Mouse (Mus musculus) kidney, postnatal 10 days (tissue): Measurements from ENCODE around the gene Cplx3.

Source experiments
- DNase-seq: peaks from one replicate; pipeline ENCODE4 v3.0.0; 2021; ENCODE audit warnings: mixed read lengths

Gene Cplx3

DNA sequence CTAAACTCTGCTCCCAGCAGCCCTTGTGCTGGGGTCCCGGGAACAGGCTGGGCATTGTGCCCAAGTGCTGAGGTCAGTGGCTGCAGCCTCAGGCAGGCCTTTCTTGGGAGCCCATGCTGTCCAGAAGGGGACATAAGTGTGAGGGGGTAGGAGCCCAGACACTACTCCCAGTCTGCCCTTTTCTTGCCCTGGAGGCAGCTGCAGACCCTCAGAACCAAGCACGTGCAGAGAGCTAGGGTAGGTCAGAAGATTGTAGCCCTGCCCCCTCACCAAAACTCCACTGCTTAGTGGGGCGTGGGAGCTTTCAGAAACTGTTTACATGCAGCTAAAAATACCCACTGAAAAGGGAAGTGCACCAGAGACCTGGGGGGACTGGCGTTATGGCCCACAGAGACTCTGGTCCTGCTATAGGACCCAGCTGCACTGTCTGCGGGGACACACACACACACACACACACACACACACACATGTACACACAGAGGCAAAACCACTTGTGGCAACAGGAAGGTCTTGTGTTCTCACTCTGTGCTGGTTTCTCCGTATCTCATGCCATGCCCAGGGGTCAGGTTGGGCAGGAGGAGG lies 31.8 kb upstream of the Cplx3 start:
- DNase-seq = peak; percentile 90

DNA sequence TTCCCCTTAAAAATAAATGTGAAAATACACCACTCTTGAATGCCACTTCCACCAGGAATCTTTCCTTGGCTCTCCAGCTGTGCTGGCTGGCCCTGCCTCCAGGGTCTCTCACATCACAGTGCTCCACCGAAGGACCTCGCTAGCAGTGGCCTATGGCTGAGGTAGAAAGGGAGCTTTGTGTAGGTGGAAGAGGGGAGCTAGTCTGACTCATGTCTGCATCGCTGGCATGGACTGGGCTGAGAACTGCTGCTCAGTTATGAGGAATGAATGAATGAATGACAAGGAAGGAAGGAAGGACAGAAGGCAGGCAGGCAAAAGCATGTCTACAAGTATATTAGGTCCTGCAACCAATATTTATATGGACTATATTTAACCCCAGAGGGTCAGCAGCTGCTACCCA lies 31.2 kb upstream of the Cplx3 start:
- no peak for DNase-seq

DNA sequence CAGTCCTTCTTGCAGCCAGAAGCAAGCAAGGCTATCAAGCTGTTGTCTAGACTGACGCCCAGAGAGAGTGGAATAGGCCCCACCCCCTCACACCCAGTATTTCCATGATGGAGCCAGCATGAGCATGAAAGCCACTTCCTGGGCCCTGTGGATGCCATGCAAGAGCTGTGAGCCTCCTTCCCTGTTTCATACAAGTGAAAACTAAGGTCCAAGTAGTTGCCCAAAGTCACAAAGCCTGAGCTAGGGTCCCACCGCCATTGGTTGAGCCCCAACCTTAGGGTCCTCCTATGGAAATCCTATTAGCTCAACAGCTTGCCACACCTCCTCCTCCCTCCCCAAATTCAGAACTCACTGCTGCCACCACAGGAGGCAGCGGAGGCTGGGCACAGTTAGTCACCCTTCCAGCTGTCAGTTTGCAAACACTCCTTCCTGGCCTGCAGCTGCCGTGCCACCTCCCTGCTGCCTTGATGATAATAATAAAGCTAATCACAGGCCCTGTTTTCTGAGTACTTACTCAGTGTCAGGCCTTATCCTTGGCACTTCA lies 27.5 kb upstream of the Cplx3 start:
- DNase-seq = no peak

DNA sequence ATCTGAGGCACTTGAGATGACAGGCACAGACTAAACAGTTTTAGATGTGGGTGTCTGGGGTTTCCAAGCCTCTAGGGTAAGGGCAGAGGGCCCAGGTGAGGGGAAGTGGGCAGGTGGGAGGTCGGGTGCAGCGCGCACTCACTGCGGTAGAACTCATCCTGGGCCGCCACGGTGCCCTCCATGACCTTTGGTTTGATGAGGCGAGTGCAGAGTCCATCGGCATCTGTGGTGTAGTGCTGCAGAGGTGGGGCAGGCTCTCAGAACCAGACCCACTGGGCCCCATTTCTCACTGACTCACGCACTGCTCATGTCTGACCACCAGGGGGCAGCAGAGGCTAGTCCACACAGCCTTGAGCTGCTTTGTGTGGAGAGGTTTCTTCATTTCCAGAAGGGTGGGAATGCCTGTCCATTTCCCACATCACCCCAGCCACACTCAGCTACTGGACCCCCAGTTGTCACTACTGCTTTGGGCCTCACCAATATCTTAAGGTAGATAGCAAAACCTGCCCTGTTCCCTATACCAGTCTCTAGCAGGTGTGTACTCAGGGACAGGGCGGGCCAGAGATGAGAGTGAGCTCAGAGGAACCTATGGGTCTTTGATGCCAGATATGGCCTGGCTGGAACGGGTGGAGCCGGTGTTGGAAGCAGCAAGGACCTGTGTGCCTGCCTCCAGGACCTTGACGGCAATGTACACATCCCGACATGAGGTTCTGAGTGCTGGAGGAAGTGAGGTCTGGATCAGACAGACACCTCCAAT lies 23.2 kb upstream of the Cplx3 start:
- peak; percentile 88 for DNase-seq

DNA sequence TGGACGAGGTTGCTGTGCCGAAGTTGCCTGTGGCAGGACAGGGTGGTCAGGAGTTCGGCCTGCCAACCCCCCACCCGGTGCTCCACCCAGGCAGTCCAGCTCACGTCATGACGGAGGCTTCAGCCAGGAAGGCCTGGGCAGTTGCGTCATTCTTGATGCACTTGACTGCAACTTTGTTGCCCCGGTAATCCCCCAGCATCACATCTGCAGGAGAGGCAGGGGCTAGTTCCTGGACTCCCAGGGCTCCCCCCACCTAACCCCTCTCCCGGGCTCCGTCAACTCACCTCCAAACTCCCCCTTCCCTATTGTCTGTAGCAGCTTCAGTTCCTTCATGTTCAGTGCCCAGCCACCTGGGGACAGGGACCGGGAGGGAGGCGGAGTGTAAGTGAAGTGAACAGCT lies 22.6 kb upstream of the Cplx3 start:
- no peak for DNase-seq

DNA sequence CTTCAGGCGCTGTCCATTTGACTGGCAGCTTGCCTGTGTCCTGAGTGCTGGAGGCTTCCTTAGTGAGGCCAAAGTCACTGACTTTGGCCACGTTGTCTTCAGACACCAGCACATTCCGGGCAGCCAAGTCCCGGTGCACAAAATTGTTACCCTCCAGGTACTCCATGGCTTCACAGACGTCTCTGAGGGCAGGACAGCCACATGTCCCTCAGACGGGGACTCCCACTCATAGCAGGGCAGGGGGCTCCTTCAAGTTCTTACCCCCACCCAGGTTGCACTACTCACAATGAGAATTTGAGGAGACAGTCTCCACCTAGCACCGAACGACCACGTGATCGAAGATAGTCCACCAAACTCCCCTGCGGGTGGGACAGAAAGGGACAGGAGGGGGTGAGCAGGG lies 21.8 kb upstream of the Cplx3 start:
- DNase-seq = no peak

DNA sequence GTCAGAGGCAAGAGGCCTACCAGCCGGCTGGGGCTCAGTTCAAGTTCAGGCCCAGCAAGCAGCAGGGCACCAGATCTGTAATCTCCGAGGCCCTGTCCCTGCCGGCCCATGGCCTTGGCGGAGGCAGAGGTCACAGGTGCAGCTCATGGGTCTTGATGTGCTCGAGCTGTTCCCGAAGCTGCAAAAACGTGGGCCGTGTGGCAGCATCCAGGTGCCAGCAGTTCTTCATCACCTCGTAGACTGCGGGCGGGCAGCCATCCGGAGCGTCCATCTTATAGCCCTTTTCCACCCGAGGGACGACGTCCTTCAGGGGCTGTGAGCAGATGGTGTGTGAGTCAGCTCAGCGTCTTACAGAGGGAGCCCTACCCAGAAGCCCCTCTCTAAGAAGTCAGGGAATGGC lies 21.1 kb upstream of the Cplx3 start:
- DNase-seq = no peak

DNA sequence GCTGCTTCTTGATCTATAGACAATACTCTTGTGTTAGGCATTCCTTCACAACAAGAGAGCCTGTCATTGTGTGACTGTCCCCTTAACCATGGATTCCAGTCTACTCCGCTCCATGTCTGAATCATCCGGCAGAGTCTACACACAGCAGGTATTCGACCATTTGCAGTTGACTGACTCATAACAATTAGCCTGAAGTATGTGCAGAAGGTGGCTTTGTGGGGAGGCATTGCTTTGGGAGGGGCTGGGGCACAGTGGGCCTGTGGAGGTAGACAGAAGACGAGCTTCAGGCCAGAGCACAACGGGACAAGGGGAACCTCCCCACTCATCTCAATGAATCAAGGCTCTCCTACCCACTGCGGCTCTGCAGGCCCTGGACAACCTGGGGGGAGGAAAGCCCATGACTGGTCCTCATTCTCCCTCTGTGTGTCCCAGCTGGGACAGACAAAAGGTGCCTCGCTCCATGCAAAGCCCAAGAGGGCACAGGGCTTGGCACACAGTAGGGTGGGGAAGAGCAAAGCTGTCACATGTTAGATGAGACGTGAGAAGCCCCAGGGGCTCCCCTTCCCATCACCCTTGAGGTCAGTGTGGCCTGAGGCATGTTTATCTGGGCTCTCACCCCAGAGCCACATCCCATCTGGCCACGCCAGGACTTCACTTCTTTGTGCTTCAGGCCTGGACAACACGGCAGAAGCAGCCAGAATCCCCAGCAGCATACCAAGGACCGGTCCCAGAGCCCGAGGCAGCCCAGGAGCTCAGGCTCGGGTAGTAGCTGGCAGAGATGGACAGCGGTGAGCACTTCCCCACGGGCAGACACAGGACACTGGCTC lies 19.8 kb upstream of the Cplx3 start:
- DNase-seq = no peak

DNA sequence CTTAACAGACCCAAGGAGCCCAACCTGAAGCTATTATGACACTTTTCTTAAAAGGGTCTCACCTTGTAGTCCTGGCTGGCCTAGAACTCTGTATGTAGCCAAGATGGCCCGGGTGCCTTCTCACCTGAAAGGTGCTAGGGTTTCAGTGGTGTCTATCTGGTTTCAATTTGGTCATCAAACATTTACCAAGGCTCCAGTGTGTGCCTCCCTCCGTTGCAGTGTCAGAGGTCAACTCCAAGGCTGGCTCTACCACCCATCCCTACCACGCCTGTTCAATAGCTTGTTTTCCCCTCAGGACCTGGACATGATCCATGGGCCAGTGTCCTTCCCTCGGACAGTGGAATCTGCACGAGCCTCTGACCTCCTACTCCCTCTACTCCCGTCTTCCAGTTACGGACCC lies 18.2 kb upstream of the Cplx3 start:
- DNase-seq = no peak

DNA sequence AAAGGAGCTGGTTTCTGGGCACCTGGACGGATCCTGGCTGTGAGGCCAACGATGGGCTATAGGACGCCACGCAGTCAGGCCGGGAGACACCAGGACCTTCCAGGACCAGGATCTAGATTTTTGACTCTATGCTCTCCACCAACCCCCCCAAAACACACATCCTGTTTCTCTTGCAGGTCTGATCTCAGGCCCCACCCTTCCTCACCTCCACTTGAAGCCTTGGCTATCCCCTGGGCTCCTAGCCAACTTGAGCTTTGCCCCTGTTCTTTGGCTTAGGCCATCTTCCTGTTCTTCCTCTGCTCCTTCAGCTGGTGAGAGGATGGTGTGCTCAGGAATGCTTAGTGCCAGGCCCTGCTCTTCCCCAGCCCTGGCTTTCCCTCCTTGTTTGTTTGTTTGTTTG lies 14.6 kb upstream of the Cplx3 start, which contains the start of gene Lman1l:
Gene Lman1l (minus strand): TSS at position 101 of the 400 bp plus-strand sequence.
- DNase-seq = no peak

DNA sequence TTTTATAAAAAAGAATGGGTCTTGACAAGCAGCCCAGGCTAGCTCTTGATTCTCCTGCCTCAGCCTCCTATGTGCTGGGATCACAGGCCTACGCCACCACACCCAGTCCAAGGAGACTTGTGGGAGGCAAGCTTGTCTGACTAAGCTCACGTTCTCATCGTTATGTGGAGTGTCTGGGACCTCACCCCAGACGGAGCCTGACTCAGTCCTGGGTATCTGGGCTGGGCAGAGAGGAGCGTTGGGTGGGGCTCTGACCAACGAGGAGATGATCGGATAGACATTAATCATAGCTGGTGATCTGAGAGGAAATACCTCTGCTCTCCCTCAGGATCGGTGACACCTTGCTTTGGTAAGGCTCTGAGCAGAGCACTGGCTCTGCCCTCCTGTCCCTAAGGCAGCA lies 12.8 kb upstream of the Cplx3 start:
- DNase-seq = no peak

DNA sequence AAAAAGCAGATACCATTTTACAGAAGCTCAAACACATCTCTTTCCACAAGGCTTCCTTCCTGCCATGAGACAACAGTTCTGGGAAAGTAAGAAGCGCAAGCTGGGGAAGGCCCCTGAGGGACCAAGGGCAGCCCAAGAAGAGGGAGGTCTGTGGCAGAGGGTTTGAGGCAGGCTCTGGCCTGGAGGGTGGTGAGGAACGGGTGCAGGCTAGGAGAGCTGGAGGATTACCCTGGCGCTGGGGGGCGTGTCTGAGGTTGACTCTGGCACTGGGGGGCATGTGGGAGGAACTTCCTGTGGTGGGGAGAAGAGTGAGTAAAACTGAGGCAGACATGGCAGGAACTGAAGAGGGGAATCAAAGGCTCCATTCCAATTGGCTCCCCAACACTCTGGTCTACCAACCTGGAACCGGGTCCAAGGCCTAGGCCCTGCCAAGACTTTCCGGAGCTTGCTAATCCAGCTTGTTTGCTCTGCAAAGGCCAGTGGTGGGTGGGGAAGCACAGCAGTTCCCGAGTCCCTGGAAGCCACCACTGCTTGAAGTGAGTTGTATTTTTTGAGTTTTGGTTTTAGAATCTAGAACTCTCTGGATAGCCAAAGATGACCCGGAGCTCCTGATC lies 11.6 kb upstream of the Cplx3 start:
- no peak for DNase-seq

DNA sequence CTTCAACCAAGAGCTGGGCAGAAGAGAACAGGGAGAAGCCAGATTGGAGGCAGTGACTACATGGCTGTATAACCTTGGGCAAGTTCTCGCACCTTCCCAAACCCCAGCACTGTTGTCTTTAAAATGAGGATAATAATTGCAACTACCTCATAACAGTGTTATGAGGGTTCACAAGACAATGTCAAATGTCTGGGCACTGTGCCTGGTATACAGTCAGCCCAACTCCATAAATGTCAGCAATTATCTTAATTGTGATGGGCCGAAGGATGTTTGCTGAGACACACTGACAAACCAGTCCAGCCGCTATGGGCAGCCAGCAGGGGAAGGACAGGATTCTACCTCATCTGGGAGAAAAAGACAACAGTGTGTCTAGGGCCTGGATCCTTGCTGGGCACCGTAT lies 8.7 kb upstream of the Cplx3 start:
- no peak for DNase-seq

DNA sequence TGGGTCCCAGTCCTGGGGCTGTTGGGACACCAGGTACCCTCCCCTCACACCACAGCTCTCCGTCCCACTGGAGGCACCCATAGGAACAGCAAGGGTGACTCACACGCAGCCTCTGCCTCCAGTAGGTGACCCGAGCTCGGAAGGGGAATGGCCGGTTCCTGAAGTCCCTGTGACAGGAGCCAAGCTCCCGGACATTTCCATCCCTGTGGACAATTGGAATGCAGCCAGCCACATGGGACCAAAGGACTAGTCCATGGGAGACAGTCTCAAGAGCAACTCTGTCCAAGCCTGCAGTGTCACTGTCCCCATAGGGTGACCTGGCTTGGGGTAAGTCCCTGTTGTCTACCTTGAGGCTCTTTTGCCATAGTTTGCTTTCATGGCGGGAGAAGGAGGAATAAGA lies 7.9 kb upstream of the Cplx3 start:
- DNase-seq = no peak

DNA sequence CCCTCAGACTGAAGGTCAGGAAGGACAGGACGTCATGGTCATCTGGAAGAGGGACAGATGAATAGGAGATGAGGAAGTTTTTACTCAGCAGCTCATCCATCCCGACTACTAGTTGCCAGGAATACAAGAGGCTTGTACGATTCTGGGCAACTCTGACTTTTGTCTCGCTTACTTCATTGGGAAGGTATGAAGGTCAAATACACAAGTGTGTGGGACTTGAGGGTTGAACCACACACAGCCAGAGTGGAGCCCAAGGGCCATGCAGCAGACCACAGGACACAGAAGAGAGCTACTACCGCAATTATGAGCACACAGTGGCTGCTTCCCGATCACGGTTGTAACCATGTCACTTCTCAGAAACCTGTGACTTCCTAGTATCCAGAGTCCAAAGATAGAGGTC lies 6.5 kb upstream of the Cplx3 start:
- no peak for DNase-seq

DNA sequence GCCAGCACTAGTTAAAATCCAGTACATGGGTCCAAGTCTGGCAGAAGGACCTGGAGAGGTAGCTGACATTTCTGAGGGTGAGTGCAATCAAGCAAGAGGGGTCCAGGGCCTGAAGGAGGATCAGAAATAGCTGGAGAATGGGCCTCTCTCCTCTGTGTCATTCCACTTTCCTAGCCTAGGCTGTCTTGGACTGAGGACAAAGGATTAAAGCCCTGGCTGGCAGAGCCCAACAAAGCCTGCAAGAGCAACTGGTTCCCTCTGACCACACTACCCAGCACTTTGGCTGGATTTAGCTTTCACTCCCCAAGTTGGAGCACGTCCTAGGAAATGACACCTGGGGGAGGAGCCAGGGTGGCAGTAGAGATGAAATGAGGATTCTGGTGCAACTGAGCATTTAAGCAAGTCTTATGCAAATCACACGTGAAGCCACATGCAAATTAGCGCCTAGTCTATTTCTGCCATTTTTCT lies 4.3 kb upstream of the Cplx3 start:
- DNase-seq = no peak

DNA sequence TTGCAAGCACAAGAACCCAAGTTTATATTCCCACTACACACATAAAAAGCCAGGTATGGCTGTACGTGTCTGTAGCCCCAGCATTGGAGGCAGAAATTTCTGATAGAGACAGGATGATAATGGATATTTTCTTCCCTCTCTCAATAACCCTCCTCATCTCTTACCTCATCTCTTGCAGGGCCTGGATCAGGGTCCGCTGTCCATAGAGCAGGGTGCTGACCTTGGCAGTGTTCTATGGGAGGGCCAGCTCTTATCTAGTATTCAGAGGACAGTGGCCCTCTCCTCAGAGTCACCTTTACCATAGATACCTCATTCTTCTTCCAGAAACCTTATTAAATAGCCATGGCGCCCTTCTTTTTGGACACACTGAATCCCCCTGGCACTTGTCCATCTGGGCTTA lies 3.7 kb upstream of the Cplx3 start:
- DNase-seq = no peak

DNA sequence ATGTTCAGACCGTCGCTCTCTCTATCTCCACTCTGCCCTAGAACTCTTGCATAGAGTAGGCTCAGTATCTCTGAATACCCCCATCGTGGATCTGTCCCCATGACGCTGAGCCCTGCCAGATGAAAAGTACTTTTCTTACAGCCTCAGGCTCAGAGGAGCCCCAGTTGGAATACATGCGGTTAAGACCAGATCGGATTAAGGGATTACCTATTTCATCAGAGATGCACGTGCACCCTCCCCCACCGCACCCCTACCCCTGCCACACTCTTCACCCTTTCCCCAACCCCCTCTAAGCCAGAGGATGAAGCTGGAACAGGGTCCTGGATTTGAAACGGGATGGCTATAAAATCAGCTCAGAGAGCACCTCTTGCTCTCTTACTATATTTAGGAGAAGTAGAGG lies 578 bp downstream of the Cplx3 start:
- DNase-seq = no peak

DNA sequence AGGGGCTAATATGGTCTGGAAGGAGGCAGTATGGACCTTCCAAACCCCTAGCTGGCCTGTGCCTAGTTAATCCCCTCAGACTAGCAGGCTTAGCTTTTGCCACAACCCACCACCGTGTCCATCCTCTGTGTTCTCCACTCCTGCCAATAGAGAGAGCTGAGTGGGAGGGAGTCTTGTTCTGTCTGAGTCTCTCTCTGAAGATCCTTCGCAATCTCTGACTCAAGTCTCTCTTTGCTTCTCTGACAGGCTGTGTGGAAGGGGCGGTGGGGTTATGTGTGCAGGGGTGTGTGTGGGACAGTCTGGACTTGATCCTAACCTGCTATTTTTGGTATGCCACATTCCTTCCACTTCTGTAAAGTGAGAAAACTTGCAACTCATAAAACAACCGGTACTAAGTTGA lies 1.2 kb downstream of the Cplx3 start:
- DNase-seq = no peak

DNA sequence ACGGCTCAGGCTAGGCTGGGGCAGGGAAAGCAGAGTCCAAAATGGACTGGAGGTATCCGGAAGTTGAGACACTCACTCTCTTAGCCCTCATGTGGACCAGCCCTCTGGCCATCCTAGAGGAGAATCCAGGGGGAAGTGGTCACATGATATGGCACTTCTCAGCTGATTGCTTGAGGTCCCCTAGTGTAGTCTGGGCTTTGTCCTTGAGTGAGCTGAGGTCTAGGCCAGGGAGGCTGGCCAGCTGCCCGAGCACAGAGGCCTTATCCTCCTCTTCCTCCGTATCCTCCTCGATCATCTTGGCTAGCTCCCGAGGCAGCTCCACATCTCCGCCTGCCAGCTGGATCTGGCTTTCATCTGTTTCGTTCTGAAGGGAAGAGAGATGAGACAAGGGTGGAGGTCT lies 4.0 kb downstream of the Cplx3 start:
- DNase-seq = no peak

DNA sequence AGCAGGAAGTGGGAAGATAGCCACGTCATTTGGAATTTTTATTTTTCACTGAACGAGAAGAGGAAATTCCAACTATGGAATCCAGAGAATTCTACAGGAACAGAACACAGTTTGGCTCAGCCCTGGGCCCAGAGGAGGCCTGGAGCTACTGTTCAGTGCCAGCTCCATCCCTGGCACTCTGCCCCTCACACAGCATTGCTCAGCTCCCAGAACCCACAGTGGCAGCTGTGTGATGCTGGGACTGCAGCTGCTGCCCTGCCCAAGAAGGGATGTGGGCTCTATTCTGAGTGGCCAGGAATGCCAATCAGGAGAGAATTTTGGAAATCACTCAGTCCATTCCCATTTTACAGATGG lies 4.8 kb downstream of the Cplx3 start:
- peak; percentile 45 for DNase-seq

DNA sequence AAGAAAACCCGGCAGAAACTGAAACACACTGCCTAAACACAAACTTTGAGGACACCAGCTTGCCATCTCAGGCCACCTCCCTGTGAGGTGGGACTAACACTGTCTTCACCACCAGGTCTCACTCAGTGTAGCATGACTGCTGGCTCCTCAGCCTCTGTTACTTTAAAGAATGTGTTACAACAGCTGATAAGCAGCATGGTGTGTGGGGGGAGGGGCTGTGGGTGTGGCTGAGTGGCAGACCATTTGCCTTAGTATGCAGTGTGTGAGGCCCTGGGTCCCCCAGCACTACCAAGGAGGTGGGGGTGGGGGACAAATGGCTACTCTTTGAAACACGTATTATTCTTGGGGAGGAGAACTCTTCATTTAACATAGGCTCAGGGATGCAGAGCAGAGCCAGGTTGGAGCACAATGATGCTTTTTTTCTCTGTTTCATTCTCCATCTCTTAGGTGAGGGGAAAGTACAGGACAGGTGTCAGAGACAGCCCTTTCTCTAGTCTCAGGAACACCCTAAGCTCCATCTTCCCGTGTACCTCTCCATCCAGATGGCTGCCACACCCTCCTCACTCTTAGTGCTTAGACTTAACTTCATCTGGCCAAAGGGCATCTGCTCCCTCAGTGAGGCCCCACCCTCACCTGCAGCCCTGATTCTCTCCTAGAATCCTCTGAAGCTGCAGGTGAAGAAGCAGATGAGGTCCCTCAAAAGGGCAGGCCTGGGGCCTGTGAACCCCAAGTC lies 5.3 kb downstream of the Cplx3 start:
- peak; percentile 68 for DNase-seq
